Mouse (Mus musculus) layer of hippocampus, postnatal 36 days (tissue): ENCODE measurements at regions not wholly inside any gene's neighbourhood (a gene's known extent, or its start where the extent isn't known, plus 50 kb on each side); places are given as distances from the start of the nearest gene placed in this dataset.

Experiments
- DNase-seq, 2 experiments: peaks; one replicate each; pipeline ENCODE4 v3.0.0; 2022

GRCm38 (mm10) chr4:47882076-47882475, 162.9 kb upstream of the Nr4a3 start:
- DNase-seq, result peak; percentile 18 to 25

- DNase-seq, result peak in 1 of 2 experiments; percentile 6
These were observed 145.4 kb upstream of the Nr4a3 start for GRCm38 (mm10) chr4:47899579-47899978.

DNA sequence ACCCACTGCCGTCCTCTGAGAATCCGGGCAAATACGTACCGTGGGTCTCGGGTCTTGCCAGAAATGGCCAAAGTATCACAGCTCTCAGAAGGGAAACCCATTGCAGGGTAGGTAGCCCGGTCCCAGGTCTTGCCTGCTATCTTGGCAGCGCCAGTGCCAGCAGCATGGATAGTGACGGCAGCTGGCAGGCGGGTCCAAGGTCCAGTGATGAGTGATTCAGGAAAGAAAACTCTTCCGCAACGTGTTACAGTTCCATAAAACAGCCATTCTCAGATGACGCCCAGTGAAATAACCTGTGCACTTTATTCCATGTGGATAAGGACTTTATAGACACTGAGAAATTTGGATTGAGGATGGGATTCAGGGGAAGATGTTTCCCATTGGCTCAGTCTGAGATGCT, 142.2 kb upstream of the Nr4a3 start:
- no peak for DNase-seq

GRCm38 (mm10) chr4:47912259-47912658, 132.7 kb upstream of the Nr4a3 start:
- DNase-seq, result no peak

GRCm38 (mm10) chr4:47919576-47919975, 125.4 kb upstream of the Nr4a3 start:
- no peak for DNase-seq

GRCm38 (mm10) chr4:47931464-47931863, 113.5 kb upstream of the Nr4a3 start:
- DNase-seq, result no peak

DNA sequence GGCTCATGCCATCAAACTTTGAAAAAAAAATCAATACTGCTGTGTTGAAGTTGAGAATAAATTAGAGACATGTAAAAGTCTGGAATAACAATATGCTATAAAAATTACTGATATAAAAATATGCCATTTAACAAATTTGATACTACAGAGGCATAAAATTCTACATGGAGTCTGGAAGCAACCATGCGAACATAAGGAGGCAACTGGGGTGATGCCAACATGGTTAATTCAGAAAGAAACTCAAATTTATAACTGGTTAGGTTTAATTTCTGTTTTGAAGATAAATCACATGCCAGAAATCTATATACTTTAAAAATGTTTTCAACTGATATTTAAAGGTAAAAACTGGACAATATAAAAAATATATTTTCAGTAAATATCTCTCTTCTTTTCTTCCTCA, 111.4 kb upstream of the Nr4a3 start:
- no peak for DNase-seq

GRCm38 (mm10) chr4:47935547-47935946, 109.4 kb upstream of the Nr4a3 start:
- no peak for DNase-seq

DNA sequence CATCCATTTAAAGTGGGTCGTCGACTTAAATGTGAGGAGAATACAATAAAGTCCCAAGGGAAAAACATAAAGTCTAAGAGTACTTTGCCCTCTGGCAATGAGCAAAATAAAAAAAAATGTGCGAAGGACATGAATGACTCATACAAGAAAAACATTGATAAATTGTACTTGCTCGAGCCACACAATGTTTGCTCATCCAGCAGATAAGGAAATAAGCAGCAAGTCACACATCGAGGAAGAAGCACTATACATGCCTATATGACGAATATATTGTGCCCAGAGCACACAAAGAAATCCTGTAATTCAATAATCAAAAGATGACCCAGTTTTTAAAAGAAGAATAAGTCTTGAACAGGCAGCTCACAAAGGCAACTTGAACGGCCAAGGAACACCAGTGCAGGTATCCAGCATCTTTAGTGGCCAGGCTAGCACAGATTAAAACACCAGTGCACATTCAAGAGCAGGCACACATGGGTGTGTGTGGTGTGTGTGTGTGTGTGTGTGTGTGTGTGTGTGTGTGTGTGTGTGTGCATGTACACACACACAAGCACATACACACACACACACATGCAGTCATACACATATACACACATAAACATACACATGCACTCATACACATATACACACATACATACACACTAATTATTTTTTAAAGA, 108.4 kb upstream of the Nr4a3 start:
- DNase-seq, result no peak

- no peak for DNase-seq
These were observed 96.9 kb upstream of the Nr4a3 start for GRCm38 (mm10) chr4:47947869-47948573.

- no peak for DNase-seq
These were observed 96.2 kb upstream of the Nr4a3 start for GRCm38 (mm10) chr4:47948789-47949188.

DNA sequence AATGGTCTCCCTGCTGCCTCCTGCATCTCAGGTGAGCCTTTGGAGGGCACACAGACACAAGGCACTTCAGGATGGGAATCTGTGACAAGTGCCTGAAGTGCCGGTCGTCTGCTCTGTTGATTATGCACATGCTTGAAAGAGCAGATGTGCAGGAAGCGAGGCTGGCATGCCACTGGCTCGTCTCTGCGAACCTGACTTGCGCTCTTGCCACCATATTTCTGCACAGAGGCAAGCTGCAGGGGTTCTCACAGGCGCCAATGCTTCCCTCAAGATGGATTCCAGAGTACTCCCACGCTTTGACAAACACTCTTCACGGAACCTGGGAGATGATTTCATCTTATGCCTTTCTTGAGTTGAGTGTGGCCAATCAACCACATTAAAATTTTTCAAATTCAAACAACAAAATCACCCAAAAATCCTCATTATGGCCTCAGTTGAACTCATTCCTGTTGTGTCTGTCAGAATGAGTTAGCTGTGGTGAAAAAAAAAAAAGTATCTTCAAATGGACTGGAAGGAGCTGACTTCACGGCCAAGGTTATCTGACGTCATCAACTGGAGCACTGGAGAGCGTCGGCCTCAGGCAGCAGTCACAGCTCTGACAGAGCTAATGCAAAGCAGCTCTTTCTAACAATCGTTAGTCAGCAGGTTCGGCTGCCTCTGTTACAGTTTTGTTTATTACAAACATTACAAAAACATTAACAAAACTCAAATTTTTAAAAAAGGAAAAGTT, 90.2 kb upstream of the Nr4a3 start:
- DNase-seq, result no peak

DNA sequence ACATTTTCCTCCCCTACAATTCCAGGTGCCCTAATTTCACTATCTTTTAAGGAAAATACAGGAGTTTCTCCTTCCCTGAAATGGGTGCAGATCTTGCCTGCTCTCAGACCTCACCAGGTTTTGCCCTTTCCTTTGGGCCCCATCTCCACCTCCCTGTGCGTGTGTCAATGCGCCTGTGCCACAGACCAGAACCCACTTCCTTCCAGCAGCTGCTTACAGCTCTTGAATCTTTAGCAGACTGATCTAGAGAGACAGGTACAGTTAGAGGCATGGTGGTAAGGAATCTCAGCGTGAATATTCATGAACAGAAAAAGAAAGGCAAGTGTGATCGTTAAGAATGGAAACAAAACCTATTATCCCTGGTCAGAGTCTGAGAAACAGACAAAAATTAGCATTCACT, 80.3 kb upstream of the Nr4a3 start:
- DNase-seq, result no peak

GRCm38 (mm10) chr4:47971861-47972260, 73.1 kb upstream of the Nr4a3 start:
- DNase-seq, result no peak

DNA sequence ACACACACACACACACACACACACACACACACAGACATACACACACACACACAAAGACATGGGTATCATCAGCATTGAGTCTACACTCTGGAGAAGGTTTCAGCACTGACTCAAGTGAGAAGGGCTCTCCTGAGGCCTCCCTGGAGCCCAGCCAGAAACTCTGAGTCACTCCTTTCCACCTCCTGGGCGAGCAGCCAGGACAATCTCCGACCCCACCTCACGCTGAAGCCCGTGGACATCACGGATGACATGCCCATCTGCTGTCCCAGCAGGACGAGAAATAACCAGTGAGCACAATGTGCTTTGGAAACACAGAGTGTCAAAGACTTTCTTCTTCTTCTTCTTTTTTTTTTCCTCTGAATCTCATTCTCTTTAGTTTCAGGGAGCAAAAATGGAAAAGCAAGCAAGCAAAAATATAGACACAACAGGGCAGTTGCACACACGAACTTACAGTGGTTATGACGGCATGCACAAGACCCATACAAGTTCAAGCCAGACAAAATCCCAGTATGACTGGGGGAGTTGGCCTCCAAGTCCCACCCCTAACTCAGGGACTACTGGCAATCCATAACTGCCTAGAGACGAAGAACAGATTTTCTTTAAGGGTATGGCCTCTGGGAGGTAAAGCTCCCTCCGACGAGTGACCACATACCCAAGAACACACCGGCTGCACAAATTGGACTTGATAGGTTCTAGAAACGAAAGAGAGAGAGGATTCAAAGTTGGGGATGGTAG, 65.2 kb upstream of the Nr4a3 start:
- DNase-seq, result peak in 1 of 2 experiments; percentile 11
